Mouse (Mus musculus) spleen, postnatal 14 days (tissue): ENCODE measurements around the gene Podxl.

Experiments used
- DNase-seq, 2 experiments: peaks; one replicate each; pipeline ENCODE4 v3.0.0; 2021 to 2022; ENCODE audit warnings: low spot score in 2 of 2

Podxl gene

GRCm38 (mm10) chr6:31524121-31524520 is 39.7 kb downstream of the Podxl start:
- DNase-seq: no peak

GRCm38 (mm10) chr6:31523657-31524056 is 40.1 kb downstream of the Podxl start:
- DNase-seq: no peak

- no peak for DNase-seq
Measured at GRCm38 (mm10) chr6:31523039-31523438, 40.7 kb downstream of the Podxl start.

GRCm38 (mm10) chr6:31522478-31522877 is 41.3 kb downstream of the Podxl start:
- DNase-seq: no peak

GRCm38 (mm10) chr6:31521491-31522355 is 42.1 kb downstream of the Podxl start:
- DNase-seq: no peak

- no peak for DNase-seq
Measured at GRCm38 (mm10) chr6:31520486-31521215, 43.1 kb downstream of the Podxl start.

- peak in 1 of 2 experiments; percentile 27 for DNase-seq
Measured at GRCm38 (mm10) chr6:31519001-31519471, 44.7 kb downstream of the Podxl start.

GRCm38 (mm10) chr6:31518338-31518698 is 45.5 kb downstream of the Podxl start:
- no peak for DNase-seq

GRCm38 (mm10) chr6:31517681-31518337 is 46.0 kb downstream of the Podxl start:
- no peak for DNase-seq

- no peak for DNase-seq
Measured at GRCm38 (mm10) chr6:31513726-31514125, 50.1 kb downstream of the Podxl start.

GRCm38 (mm10) chr6:31502614-31503013 is 61.2 kb downstream of the Podxl start:
- DNase-seq: no peak

- DNase-seq: no peak
Measured at GRCm38 (mm10) chr6:31500691-31501090, 63.1 kb downstream of the Podxl start.

- DNase-seq: no peak
Measured at GRCm38 (mm10) chr6:31500260-31500659, 63.5 kb downstream of the Podxl start.

- no peak for DNase-seq
Measured at GRCm38 (mm10) chr6:31499836-31500235, 63.9 kb downstream of the Podxl start.

GRCm38 (mm10) chr6:31496227-31496626 is 67.6 kb downstream of the Podxl start:
- no peak for DNase-seq

GRCm38 (mm10) chr6:31495122-31495731 is 68.6 kb downstream of the Podxl start:
- no peak for DNase-seq

GRCm38 (mm10) chr6:31489950-31490349 is 73.8 kb downstream of the Podxl start:
- no peak for DNase-seq

GRCm38 (mm10) chr6:31486601-31487000 is 77.2 kb downstream of the Podxl start:
- DNase-seq: no peak

GRCm38 (mm10) chr6:31480008-31480407 is 83.8 kb downstream of the Podxl start:
- no peak for DNase-seq

GRCm38 (mm10) chr6:31478221-31478620 is 85.6 kb downstream of the Podxl start:
- no peak for DNase-seq
